Mouse (Mus musculus): ENCODE results near the gene Setd5. TPM values are rescaled to one million over a fixed set of nuclear protein-coding genes. Genes with fewer than 3 reads are reported as not detected.

Setd5 gene
- polyA plus RNA-seq, 1 experiment = 154 TPM

DNA sequence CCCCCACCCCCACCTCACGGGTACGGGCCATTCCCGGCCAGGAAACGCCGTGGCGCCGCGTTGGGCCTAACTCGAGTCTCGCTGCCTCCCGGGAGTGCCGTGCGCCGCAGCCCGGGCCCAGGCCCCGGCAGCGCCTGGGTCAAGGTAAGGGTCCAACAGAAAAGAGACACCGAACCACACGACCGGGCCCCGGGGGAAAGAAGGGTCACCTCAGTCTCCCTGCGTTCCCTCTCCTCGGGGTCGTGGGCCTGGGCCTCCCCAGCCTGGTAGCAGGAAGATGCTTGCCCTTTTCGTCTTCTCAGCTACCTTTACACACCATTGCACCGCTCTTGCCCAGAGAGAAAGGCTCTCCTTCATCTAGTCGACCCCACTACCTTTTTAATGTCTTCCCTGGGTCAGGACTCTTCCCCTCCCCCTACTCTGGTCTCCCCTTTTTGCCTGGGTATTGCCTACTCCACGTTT lies 435 bp downstream of the Setd5 start:
- peak overlapping the region; percentile 88 for H3K4me3 ChIP-seq (ENCODE audit: insufficient read depth, low read length)
- H3K27ac ChIP-seq (ENCODE audit: insufficient read depth, low read length) = peak overlapping the region; percentile 99
- peaks cover 4% of the 10 kb centered on the region; the same call in 1 of the 2 replicates for H3K4me1 ChIP-seq (ENCODE audit: control insufficient read depth, insufficient read depth, low read length)
- TF ChIP-seq POLR2A (IDR thresholded peaks at IDR 0.05; ENCODE audit: low read depth, low read length) (peak; percentile 82), CTCF (IDR thresholded peaks at IDR 0.05; ENCODE audit: borderline replicate concordance, insufficient read depth, low read length) (no peak)

DNA sequence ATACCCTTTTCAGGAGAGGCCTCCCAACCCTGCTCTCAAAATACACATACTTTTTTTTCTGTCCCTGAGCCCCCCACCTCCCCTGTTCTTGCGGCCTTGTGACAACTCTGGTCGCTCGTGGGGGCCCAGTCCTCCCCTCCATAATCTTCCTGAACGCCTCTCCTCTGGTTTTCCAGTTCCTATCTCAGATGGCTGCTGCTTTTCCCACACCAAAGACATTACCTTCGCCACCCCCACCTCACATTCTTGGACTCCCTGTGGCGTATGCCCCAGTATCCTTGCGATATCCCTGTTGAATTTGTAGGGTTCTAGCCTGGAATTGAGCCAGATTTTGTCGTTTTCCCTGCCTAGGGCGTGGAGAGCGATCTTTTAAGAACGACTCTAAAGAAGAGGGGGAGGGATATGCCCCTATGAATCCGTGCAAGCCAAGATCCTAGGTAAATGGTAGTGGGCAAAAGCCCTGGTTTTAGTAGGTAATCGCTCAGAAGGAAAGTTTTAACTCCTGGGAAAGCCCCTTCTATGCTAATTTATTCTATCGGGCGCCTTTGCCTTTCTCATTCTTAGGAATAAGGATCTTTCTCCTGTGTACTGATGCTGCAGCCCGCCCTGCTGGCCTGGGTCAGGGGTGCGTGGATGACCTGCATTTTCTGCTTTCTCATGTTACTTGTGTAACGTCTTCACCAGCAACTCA lies 1.0 kb downstream of the Setd5 start:
- Histone ChIP-seq H3K4me3 (ENCODE audit: insufficient read depth, low read length) (peak overlapping the region; percentile 88), H3K4me1 (ENCODE audit: control insufficient read depth, insufficient read depth, low read length) (peaks cover 4% of the 10 kb centered on the region; the same call in 1 of the 2 replicates), H3K27ac (ENCODE audit: insufficient read depth, low read length) (peak overlapping the region; percentile 99)
- peak; percentile 56 for TF ChIP-seq POLR2A (IDR thresholded peaks at IDR 0.05; ENCODE audit: low read depth, low read length)
- no peak for TF ChIP-seq CTCF (IDR thresholded peaks at IDR 0.05; ENCODE audit: borderline replicate concordance, insufficient read depth, low read length)

DNA sequence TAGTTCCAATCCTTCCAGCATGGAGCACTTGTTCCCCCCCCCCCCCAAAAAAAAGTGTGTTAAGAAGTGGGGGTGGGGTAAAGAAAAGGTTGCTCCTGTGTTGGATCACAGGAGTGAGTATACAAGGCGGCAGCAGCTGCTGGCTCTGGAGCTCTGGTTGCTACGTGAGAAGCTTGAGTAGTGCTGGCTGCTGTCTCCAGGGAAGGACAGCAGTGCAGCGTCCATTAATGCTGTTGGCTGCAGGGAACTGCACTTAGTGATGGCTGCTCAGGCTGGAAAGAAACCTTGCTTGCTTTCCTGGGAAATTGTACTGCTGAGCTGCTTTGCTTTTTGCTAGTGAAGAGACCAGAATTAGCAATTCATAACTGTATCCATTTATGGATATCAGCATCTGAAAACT lies 2.3 kb downstream of the Setd5 start:
- TF ChIP-seq POLR2A (IDR thresholded peaks at IDR 0.05; ENCODE audit: low read depth, low read length) (no peak), CTCF (IDR thresholded peaks at IDR 0.05; ENCODE audit: borderline replicate concordance, insufficient read depth, low read length) (no peak)

GRCm38 (mm10) chr6:113082229-113082628 lies 5.1 kb downstream of the Setd5 start:
- Histone ChIP-seq H3K4me3 (ENCODE audit: insufficient read depth, low read length) (no peak overlapping the region), H3K4me1 (ENCODE audit: control insufficient read depth, insufficient read depth, low read length) (peaks cover 2% of the 10 kb centered on the region; the same call in 1 of the 2 replicates), H3K27ac (ENCODE audit: insufficient read depth, low read length) (no peak overlapping the region)
- TF ChIP-seq POLR2A (IDR thresholded peaks at IDR 0.05; ENCODE audit: low read depth, low read length) = no peak
- TF ChIP-seq CTCF (IDR thresholded peaks at IDR 0.05; ENCODE audit: borderline replicate concordance, insufficient read depth, low read length) = no peak

More for the DNA sequence above, 2.3 kb downstream of the Setd5 start:
- H3K4me3 ChIP-seq (ENCODE audit: insufficient read depth, low read length) = peak overlapping the region; percentile 43
- H3K4me1 ChIP-seq (ENCODE audit: control insufficient read depth, insufficient read depth, low read length) = peaks cover 2% of the 10 kb centered on the region; the same call in 1 of the 2 replicates
- H3K27ac ChIP-seq (ENCODE audit: insufficient read depth, low read length) = no peak overlapping the region

DNA sequence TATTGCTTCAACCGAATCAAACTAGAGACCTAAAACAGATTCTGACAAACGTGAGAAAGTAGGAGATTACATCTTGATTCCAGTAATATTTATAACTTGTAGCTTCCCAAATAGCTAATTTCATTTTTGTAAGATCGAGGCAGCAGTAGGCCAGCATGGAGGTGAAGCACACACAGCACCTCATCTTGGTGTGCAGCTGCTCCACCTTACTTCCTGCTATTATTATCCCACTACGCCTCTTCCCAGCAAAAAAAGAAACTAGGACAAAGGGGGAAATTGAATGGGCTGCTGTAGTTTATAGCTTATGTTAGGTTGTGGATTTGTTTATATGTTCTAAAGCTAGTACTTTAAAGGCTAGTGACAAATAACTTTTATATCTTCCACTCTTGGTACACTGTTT lies 7.4 kb downstream of the Setd5 start:
- TF ChIP-seq POLR2A (IDR thresholded peaks at IDR 0.05; ENCODE audit: low read depth, low read length) (no peak), CTCF (IDR thresholded peaks at IDR 0.05; ENCODE audit: borderline replicate concordance, insufficient read depth, low read length) (no peak)
- H3K27ac ChIP-seq (ENCODE audit: insufficient read depth, low read length) = no peak overlapping the region

DNA sequence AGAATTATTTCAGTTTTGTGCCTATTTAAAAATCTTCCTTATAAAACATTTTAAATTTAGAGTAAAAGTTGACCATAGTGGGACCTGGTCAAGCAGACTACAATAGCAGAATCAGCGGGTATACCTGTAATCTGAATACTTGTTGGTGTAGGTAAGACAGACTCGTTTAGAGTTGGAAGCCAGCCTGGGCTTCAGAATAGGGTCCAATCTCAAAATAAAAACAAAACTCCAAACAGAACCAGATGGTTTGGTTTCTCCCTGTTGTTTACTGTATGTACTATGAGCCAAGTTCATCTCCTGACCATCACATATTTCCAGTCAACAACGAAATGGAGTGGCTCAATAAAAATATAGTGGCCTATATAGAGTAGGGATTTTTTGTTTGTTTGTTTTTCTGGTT lies 16.0 kb downstream of the Setd5 start:
- TF ChIP-seq CTCF (IDR thresholded peaks at IDR 0.05; ENCODE audit: borderline replicate concordance, insufficient read depth, low read length) (no peak), POLR2A (IDR thresholded peaks at IDR 0.05; ENCODE audit: low read depth, low read length) (no peak)
- Histone ChIP-seq H3K4me3 (ENCODE audit: insufficient read depth, low read length) (no peak overlapping the region), H3K27ac (ENCODE audit: insufficient read depth, low read length) (no peak overlapping the region), H3K4me1 (ENCODE audit: control insufficient read depth, insufficient read depth, low read length) (no peaks in the 10 kb centered on the region; the same call in 1 of the 2 replicates)

More for the DNA sequence above, 7.4 kb downstream of the Setd5 start:
- H3K4me3 ChIP-seq (ENCODE audit: insufficient read depth, low read length) = no peak overlapping the region
- H3K4me1 ChIP-seq (ENCODE audit: control insufficient read depth, insufficient read depth, low read length) = peaks cover 2% of the 10 kb centered on the region; the same call in 1 of the 2 replicates

DNA sequence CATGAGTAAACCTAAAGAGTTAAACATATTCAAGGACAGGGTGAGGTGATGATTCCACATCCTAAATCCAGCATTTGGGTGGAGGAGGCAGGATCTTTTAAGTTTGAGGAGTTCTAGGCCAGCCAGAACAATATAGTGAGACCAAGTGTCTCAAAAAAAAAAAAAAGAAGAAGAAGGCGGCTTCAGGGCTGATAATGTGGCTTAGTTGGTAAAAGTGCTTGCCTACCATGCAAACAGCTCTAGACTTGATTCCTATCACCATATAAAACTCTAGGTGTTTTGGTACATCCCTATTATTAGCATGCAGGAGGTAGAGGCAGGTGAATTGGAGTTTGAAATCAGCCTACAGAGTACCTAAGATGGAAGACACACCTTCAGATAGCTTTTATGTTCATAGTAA lies 18.4 kb downstream of the Setd5 start:
- H3K27ac ChIP-seq (ENCODE audit: insufficient read depth, low read length) = no peak overlapping the region
- TF ChIP-seq POLR2A (IDR thresholded peaks at IDR 0.05; ENCODE audit: low read depth, low read length) (no peak), CTCF (IDR thresholded peaks at IDR 0.05; ENCODE audit: borderline replicate concordance, insufficient read depth, low read length) (no peak)
- no peaks in the 10 kb centered on the region; the same call in 1 of the 2 replicates for H3K4me1 ChIP-seq (ENCODE audit: control insufficient read depth, insufficient read depth, low read length)
- no peak overlapping the region for H3K4me3 ChIP-seq (ENCODE audit: insufficient read depth, low read length)

DNA sequence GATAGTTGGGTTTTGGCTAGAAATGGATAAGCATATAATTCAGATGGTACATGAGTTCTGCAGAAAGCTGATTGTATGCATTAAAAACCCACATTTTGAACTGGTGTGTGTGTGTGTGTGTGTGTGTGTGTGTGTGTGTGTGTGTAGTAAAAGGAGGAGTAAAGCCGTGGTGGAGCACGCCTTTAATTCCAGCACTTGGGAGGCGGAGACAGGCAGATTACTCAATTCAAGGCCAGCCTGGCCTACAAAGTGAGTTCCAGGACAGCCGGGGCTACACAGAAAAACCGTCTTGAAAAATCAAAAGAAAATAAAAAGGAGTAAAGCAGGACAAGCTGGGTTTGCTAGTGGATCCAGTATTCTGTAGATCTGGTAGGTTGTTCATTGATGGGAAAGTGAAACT lies 20.5 kb downstream of the Setd5 start:
- H3K4me3 ChIP-seq (ENCODE audit: insufficient read depth, low read length) = no peak overlapping the region
- peak overlapping the region; percentile 9; the same call in 1 of the 2 replicates for H3K27ac ChIP-seq (ENCODE audit: insufficient read depth, low read length)
- H3K4me1 ChIP-seq (ENCODE audit: control insufficient read depth, insufficient read depth, low read length) = no peaks in the 10 kb centered on the region; the same call in 1 of the 2 replicates
- TF ChIP-seq POLR2A (IDR thresholded peaks at IDR 0.05; ENCODE audit: low read depth, low read length) = no peak
- TF ChIP-seq CTCF (IDR thresholded peaks at IDR 0.05; ENCODE audit: borderline replicate concordance, insufficient read depth, low read length) = no peak

- Histone ChIP-seq H3K27ac (ENCODE audit: insufficient read depth, low read length) (peak overlapping the region; percentile 96), H3K4me1 (ENCODE audit: control insufficient read depth, insufficient read depth, low read length) (no peaks in the 10 kb centered on the region; the same call in 1 of the 2 replicates), H3K4me3 (ENCODE audit: insufficient read depth, low read length) (no peak overlapping the region)
- TF ChIP-seq CTCF (IDR thresholded peaks at IDR 0.05; ENCODE audit: borderline replicate concordance, insufficient read depth, low read length) (no peak), POLR2A (IDR thresholded peaks at IDR 0.05; ENCODE audit: low read depth, low read length) (0 out of 2 replicates have a peak, but pooled peaks have one; percentile 23)
These were observed 22.6 kb downstream of the Setd5 start for GRCm38 (mm10) chr6:113099640-113100289.

GRCm38 (mm10) chr6:113102541-113102940 lies 25.4 kb downstream of the Setd5 start:
- Histone ChIP-seq H3K4me1 (ENCODE audit: control insufficient read depth, insufficient read depth, low read length) (no peaks in the 10 kb centered on the region), H3K4me3 (ENCODE audit: insufficient read depth, low read length) (no peak overlapping the region), H3K27ac (ENCODE audit: insufficient read depth, low read length) (0 out of 2 replicates have a peak overlapping the region, but pooled peaks have one; percentile 8)
- TF ChIP-seq CTCF (IDR thresholded peaks at IDR 0.05; ENCODE audit: borderline replicate concordance, insufficient read depth, low read length) (no peak), POLR2A (IDR thresholded peaks at IDR 0.05; ENCODE audit: low read depth, low read length) (no peak)
